Mouse (Mus musculus): ENCODE measurements around the gene Atg101.
"Not testable (repeated sequence)": the region's sequence is repeated elsewhere in the genome, so short reads cannot be mapped to it uniquely, and the experiment has no call there.

Gene Atg101

GRCm38 (mm10) chr15:101316913-101317813 lies 33.1 kb downstream of the Atg101 start:
- no peak for DNase-seq

- no peak for DNase-seq
Observed at GRCm38 (mm10) chr15:101317814-101318500, 33.9 kb downstream of the Atg101 start.

DNA sequence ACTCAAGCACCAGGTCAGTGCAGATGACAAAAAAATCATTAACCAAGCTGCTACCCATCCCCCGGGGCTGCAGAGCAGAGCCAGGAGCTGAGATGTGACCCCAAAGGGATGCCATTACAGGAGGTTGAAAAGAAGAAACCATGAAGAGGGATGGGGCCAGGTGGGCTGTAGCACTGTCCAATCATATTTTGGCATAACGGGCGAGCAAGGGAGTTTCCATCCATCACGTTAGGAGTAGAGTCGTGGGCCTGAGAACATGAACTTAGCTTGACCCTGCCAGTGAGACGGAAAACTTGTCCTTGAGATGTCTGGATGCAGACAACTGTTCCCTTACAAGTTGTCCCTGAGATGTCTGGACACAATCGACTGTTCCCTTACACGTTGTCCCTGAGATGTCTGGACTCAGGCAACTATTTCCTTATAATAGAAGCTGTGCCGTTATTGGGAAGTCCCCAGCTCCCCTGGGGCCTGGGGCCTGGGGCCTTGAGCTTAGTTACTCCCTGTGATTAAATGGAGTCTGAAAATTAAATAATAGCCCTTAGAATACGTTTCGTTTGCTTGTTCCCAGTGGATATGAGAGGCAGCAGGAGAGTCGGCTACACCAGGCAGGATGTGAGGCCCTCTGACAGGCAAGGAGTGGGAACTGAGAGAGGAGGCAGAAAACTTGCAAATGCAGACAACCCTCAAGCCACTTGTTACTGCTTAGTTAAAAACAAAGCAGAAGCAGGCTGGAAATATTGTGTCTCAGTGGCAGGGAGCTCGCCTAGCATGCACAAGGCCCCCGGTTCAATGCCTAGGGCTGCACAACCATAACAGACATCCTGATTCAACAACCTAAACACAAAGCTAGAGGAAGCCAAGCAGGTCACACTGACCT lies 35.1 kb downstream of the Atg101 start:
- DNase-seq, result no peak

- DNase-seq, result no peak
Observed at GRCm38 (mm10) chr15:101320010-101320617, 36.0 kb downstream of the Atg101 start.

DNA sequence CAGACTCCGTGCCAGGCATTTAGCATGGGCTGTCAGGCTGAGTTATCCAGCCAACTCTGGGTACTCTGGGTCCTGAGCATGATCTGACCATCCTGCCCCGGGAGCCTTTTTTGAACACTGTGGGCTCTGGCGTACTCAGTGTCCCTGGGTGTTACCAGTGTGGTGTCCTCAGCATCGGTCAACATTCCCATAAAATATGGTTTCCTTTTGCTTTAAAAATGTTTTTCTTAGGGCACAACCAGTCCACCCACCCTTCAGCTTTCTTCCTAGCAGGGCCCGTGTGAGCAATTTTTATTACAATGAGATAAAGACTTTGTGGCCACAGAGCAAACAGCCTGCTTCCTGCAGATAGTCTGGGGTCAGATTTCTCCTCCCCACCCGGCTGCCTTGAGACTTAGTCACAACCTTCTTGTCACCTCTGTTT lies 36.6 kb downstream of the Atg101 start:
- no peak for DNase-seq

DNA sequence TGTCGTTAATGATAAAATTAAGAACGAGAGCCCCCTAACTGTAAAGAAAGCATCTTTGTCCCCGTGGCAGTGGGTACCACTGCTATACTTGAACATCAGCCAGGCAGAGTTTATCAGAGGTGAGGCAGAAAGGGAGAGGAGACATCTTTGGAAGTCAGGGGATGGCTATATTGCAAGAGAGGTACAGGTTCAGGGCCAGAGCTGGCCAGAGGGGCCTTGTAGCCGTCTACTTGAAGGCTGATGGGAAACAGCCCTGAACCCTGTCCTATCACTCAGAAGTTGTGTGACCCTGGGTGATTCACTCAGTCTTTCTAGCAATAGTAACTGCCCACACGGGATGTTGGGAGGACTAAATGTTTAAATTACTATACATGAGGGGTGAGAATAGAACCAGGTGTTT lies 37.1 kb downstream of the Atg101 start:
- DNase-seq, result no peak

DNA sequence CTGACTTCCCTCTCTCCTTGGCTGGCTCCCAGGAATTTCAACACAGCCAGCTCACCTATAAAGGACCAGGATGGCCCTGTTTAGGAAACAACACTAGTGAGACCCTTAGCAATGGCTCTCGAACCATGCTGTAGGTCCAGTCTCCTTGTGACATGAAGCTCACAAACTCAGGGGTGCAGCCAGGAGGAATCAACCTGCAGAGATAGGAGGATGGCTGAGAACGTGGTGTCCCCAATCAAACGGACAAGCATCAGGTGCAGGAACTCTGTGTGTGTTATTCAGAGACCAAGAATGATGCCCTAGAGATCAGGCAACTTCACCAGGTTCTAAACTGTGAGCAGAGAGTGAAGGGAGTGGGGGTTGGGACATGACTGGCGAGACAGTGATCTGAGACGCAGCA lies 38.0 kb downstream of the Atg101 start:
- DNase-seq, result no peak

- DNase-seq, result no peak
Observed at GRCm38 (mm10) chr15:101322640-101323039, 38.6 kb downstream of the Atg101 start.

- no peak for DNase-seq
Observed at GRCm38 (mm10) chr15:101323511-101323910, 39.4 kb downstream of the Atg101 start.

DNA sequence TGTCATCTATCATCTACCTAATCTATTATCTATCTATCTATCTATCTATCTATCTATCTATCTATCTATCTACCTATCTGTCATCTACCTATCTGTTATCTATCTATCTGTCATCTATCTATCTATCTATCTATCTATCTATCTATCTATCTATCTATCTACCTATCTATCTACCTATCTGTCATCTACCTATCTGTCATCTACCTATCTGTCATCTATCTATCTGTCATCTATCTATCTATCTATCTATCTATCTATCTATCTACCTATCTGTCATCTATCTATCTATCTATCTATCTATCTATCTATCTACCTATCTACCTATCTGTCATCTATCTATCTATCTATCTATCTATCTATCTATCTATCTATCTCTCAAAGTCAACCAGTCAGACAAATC lies 40.3 kb downstream of the Atg101 start:
- DNase-seq, result not testable (repeated sequence)

DNA sequence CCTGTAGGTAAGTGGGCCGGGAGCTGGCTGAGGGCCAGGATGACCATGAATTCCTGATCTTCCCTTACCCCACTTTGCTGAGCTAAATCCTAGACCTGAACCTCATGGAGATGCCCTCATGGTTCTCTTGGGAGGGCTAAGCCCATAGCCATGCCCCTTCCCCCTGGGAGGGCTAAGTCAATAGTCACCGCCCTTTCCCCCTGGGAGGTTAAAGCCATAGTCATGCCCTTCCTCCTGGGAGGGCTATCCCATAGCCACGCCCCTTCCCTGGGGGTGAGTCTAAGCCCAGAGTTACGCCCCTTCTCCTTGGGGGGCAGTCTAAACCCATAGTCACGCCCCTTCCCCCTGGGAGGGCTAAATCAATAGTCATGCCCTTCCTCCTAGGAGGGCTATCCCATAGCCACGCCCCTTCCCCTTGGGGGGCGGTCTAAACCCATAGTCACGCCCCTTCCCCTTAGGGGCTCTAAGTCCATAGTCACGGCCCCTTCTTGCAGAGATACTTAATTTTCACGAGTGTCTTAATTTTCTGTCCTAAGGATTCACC lies 42.0 kb downstream of the Atg101 start:
- no peak for DNase-seq

- DNase-seq, result peak; percentile 50
Observed at GRCm38 (mm10) chr15:101327282-101327681, 43.2 kb downstream of the Atg101 start.

- no peak for DNase-seq
Observed at GRCm38 (mm10) chr15:101328876-101329563, 44.9 kb downstream of the Atg101 start.

DNA sequence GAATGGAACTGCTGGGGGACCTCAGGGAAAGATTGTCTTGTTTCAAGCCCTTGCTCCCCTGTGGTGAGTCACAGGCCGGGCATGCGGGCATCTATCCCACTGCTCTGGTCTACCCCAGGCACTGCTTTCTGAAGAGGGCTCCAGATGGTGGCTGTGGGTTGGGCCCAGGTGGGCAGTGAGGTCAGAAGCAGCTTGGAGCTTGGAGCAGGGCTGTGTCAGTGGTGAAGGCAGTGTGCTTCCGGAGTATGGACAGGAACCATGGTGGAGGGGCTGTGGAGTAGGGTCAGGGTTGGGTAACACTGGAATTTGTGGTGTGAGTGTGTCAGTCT lies 45.5 kb downstream of the Atg101 start:
- DNase-seq, result no peak

- no peak for DNase-seq
Observed at GRCm38 (mm10) chr15:101331090-101331489, 47.0 kb downstream of the Atg101 start.

GRCm38 (mm10) chr15:101332370-101332769 lies 48.3 kb downstream of the Atg101 start:
- no peak for DNase-seq

DNA sequence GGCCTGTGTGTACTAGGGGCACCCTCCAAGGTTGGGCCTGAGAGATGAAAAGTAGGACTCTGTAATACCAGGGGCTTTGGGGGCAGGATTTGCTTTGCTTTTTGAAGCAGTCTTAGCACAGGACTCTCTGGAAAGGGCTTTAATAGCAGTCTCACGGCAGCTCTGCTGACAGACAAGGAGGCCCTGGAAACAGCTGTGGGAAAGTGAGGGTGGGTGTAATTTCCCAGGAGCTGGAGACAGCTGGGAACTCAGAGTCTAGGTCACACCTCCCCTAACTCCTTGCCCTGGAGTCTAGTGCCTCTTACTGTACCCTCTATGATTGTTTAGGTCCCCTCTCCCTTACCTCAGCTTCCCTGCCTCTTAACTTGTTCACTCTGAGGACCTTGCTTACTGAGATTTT lies 49.1 kb downstream of the Atg101 start:
- no peak for DNase-seq

DNA sequence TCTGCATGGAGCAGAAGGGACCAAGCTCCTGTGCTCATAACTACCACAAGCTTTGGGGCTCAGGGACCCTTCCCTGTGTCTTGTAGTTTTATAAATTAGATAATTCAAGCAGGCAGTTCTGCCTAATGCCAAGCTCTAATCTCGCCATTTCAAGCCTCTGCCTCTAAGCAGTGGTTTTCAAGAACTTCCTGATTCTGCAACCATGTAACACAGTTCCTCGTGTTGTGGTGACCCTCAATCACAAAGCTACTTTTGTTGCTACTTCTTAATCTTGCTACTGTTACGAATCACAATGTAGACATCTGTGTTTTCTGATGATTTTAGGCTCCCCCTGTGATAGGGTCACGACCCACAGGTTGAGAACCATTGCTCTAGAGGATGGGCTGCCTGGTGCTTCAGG lies 49.6 kb downstream of the Atg101 start:
- DNase-seq, result no peak

DNA sequence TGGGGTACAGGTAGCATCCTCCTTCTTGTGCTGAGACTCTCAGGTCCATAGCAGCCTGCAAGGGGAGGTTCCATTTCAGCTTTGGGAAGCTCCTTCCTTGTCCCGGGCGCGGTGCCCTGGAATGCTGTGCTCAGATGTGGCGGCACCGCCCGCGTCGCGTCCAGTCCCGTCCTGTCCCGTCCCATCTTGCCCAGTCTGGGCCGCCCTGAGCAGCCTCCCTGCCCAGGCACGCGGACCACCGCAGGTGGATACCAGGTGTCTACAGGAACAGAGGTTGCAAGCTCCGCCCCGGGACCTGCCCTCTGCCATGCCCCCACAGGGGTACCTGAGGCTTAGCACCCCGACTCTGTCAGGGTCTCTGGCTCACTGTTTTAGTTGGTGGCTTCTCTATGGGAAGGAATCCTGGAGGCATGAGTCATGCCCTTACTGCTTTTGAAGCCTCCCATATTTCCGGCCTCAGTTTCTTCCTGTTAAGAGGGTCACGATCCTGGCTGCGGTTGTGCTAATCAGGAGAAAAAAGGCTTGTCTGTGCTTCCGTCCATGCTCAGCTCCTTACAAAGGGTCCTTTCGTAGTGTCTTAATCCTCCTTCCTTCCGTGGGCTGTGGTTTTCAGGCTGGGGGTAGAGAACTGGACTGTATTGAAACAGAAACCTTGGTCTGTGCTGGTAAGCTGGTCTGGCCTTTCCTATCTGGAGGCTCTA lies 52.6 kb downstream of the Atg101 start:
- DNase-seq, result no peak

- DNase-seq, result no peak
Observed at GRCm38 (mm10) chr15:101338359-101338758, 54.3 kb downstream of the Atg101 start.

- DNase-seq, result peak; percentile 66
Observed at GRCm38 (mm10) chr15:101339537-101339936, 55.5 kb downstream of the Atg101 start.

Data from cerebellum, adult 11-12 months (tissue).